Mouse (Mus musculus) B cell, adult (primary cell): ENCODE measurements around the gene Gm12253. TPM values are rescaled to one million over a fixed set of nuclear protein-coding genes. Genes with fewer than 3 reads are reported as not detected.

Experiments
- total RNA-seq: library from RNA; stranded (reverse); gene quantifications from 4 replicates; pipeline ENCODE4 v1.2.4, GENCODE M21; 2023; ENCODE audit not compliant: inconsistent age

The Gm12253 gene
- not detected in 4 replicates for total RNA-seq

DNA sequence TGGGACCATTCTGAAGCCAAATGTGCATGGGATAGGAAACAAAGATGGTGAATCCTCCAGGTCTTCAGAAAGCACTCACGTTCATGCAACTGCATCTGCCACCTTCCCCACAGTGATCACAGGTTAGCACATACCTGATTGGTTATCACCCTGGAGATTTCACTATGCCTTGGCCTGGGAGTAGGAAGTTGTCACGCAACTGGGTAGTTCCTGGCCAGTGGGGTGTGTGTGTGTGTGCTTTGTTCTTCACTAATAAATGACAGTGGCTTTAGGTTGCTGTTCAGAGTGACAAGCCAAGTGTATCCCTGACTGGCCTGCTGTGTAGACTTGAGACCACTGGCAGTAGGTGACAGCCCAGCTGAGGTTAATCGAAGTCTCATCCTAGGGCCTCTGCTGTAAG lies at the start of gene Gm12253:
Gene Gm12253, plus strand, starts transcription at position 301 of the 400 bp plus-strand sequence.

DNA sequence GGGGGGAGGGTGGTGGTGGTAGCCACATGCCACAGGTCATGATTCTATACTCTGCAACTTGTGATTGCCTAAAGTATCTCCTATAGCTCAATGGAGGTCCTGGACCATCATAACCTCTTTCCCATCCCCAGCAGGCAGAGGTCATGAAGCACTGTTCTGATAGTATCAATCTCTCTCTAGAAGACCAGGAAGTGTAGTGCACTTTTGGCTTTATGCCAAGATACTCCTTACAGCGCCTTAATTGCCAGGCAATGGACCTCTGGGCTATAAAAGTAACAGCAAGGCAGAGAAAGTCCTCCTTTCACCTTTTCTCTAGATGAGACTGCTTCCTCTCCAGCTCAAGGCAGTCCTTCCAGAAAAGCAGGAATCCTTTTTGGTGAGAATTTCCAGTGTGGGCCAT lies 11.5 kb upstream of the Gm12253 start, which contains the start of gene 1810065E05Rik:
Gene 1810065E05Rik, plus strand, starts transcription at position 297 of the 400 bp plus-strand sequence.

DNA sequence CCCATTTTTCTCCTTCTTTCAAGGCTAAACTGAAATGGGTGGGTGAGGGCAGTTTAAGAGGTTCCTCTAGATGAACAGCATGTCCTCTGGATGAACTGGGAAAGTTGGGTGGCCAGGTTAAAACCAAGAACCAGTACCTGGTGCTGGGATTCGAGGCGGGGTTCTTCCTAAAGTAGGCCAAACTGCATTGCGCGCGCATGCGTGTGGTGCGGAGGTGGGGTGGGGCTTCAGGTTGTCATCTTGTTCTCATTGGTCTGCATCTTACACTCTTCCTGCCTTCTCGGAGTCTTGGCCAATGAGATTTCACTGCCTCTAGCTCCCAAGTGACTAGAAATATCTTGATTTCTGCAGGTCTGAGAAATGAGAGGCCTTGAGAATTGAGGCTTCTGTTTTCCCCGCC lies 20.4 kb downstream of the Gm12253 start, which contains the start of gene Lypd9:
Gene Lypd9, minus strand, starts transcription at position 165 of the 400 bp plus-strand sequence.

DNA sequence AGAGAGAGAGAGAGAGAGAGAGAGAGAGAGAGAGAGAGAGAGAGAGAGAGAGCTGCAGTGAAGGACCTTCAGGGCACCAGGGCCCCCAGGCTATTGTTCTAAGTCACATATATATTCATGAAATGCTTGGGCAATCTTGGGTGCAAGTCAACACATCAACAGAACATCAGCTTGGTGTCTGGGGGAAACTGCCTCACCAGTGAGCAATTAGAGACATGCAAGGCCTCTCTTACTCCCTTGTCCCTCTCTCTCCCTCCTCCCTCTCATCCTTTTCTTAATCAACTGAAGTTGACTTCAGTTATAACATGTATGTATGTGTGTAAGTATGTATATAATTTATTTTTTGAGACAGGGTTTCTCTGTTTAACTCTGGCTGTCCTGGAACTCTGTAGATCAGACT lies 29.8 kb downstream of the Gm12253 start, which contains the start of gene Olfr30:
Gene Olfr30, minus strand, starts transcription at position 101 of the 400 bp plus-strand sequence.

Other genes starting within 250 kb of the Gm12253 start
- gene Igtp, start 233.0 kb upstream of the Gm12253 start, total RNA-seq = 17.1 to 20.3 TPM (median 19.2 TPM) in 4 replicates
- 7.3 to 12.0 TPM (median 8.3 TPM) in 4 replicates for gene Irgm2, start 232.9 kb upstream of the Gm12253 start, total RNA-seq
- gene 4930438A08Rik, start 157.8 kb upstream of the Gm12253 start, total RNA-seq = not detected in 4 replicates
- 29.9 to 31.8 TPM (median 30.8 TPM) in 4 replicates for gene Zfp692, start 125.5 kb upstream of the Gm12253 start, total RNA-seq
- 26.9 to 29.1 TPM (median 27.9 TPM) in 4 replicates for gene Zfp672, start 102.2 kb upstream of the Gm12253 start, total RNA-seq
- gene Sh3bp5l, start 101.8 kb upstream of the Gm12253 start, total RNA-seq = 20.2 to 31.2 TPM (median 22.2 TPM) in 4 replicates
- gene Lypd8, start 53.5 kb upstream of the Gm12253 start, total RNA-seq = not detected in 4 replicates
- not detected in 4 replicates for gene 1810065E05Rik, start 11.4 kb upstream of the Gm12253 start, total RNA-seq
- gene Lypd9, start 20.4 kb downstream of the Gm12253 start, total RNA-seq = not detected in 4 replicates
- gene Olfr30, start 29.7 kb downstream of the Gm12253 start, total RNA-seq = not detected in 4 replicates
- not detected in 4 replicates for gene Olfr332, start 60.0 kb downstream of the Gm12253 start, total RNA-seq
- not detected in 4 replicates for gene Olfr331, start 70.0 kb downstream of the Gm12253 start, total RNA-seq
- not detected in 4 replicates for gene Olfr330, start 102.3 kb downstream of the Gm12253 start, total RNA-seq
- gene Olfr329-ps, start 113.9 kb downstream of the Gm12253 start, total RNA-seq = not detected in 4 replicates
- 0.19 TPM in 1 of 4 replicates, not detected in the others for gene Olfr328, start 123.1 kb downstream of the Gm12253 start, total RNA-seq
- not detected in 4 replicates for gene Olfr224, start 138.0 kb downstream of the Gm12253 start, total RNA-seq
- not detected in 4 replicates for gene Olfr325, start 145.2 kb downstream of the Gm12253 start, total RNA-seq
- gene Olfr324, start 162.6 kb downstream of the Gm12253 start, total RNA-seq = not detected in 4 replicates
- not detected in 4 replicates for gene 2210407C18Rik, start 183.5 kb downstream of the Gm12253 start, total RNA-seq
- gene Olfr323, start 197.9 kb downstream of the Gm12253 start, total RNA-seq = not detected in 4 replicates
- not detected in 4 replicates for gene Trim58, start 207.9 kb downstream of the Gm12253 start, total RNA-seq
- gene Olfr322, start 226.2 kb downstream of the Gm12253 start, total RNA-seq = not detected in 4 replicates
- not detected in 4 replicates for gene Olfr320, start 248.5 kb downstream of the Gm12253 start, total RNA-seq